Mouse (Mus musculus): ENCODE results near the gene Ebi3.
A peak's percentile ranks its signal among the peaks of the same experiment; 100 is the strongest.
"Not testable (repeated sequence)": the region's sequence is repeated elsewhere in the genome, so short reads cannot be mapped to it uniquely, and the experiment has no call there.

Ebi3 gene

DNA sequence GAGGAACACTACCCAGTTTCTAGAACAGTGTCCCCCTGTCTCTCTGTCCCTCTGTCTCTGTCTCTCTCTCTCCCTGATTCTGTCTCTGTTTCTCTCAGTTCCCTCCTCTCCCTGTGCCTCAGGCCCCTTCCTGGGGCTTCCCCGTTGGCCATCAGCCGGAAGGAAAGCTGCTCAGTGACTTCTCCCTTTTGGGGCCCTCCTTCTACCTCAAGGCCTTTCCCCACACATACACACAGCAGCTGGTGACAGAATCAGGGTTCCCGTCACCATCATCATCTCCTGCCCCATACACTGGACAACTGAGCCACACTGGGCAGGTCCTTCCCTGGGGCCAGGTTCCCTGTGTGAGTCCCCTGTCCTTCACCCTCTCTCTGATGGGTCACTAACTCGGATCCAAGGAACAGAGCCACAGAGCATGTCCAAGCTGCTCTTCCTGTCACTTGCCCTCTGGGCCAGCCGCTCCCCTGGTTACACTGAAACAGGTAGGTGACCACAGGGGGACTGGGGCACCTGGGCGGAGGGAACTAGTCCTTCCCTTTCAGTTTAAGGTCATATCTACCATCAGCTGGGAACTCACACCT is at the start of gene Ebi3:
TSS of gene Ebi3 (plus strand) at position 194 of the 581 bp plus-strand sequence.
- no peak for DNase-seq

DNA sequence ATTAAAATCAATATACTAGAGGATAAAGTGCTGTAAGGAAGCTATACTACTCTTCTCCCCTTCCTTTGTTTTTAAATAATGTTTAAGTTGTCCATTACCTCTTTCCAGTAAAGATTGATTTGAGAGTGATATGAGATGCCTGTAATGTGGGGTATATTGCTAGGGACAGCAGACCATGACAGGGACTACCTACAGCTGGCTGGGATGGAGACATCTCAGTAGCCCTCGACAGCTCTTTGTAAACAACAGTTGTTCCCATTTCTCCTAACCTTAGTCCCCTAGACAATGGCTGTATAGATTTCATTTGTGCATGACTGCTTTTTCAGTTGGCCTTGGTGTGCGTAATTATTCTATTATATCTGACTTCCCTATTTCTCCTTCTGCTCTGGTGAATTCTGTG is 49.4 kb upstream of the Ebi3 start:
- DNase-seq: no peak

DNA sequence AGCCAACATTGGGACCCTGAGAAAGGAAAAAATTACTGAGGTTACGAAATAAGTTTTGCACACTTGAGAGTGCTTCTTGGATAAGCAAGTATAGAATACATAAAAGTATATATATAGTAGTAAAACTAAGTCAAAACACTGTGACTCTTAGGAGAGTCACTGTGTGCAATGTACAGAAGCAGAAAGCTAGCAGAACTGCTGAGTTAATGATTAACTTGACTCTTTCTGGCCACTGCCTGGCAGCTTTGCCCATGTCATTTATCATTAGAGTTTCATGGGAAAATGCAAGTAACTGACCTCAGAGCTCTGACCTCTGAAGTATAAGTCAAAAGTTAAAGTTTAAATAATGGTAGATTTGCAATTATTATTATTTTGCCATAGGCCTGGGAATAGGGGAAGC is 48.8 kb upstream of the Ebi3 start:
- no peak for DNase-seq

DNA sequence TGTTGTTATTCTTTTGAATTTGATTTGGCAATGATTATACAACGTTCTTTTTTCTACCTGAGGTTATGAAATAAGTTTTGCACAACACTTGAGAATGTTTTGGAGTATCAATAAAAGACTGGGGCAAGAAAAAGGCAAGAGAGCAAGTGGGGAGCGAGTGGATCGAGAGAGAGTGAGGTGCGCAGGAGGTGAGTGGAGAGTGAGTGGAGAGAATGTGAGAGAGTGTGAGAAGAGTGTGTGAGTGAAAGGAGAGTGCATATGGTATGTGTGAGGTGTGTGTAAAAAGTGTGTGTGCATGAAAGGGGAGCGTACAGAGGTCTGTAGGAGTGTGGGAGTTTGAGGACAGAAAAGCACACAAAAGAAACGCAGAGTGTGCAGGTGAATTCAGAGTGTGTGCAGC is 48.3 kb upstream of the Ebi3 start:
- DNase-seq: no peak

DNA sequence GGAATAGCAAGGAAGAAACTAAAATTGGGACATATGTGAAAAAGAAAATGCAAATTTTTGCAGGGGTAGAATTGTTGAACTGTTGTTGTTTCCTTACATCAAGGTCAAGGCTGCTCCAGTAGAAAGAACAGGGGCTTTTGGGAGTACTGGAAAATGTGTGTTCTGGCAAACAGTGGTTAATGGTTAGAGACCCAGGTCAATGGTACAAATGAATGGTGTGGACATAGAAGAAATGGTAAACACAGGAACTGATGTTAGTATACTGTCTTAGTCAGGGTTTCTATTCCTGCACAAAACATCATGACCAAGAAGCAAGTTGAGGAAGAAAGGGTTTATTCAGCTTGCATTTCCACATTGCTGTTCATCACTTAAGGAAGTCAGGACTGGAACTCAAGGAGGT is 45.8 kb upstream of the Ebi3 start:
- no peak for DNase-seq

DNA sequence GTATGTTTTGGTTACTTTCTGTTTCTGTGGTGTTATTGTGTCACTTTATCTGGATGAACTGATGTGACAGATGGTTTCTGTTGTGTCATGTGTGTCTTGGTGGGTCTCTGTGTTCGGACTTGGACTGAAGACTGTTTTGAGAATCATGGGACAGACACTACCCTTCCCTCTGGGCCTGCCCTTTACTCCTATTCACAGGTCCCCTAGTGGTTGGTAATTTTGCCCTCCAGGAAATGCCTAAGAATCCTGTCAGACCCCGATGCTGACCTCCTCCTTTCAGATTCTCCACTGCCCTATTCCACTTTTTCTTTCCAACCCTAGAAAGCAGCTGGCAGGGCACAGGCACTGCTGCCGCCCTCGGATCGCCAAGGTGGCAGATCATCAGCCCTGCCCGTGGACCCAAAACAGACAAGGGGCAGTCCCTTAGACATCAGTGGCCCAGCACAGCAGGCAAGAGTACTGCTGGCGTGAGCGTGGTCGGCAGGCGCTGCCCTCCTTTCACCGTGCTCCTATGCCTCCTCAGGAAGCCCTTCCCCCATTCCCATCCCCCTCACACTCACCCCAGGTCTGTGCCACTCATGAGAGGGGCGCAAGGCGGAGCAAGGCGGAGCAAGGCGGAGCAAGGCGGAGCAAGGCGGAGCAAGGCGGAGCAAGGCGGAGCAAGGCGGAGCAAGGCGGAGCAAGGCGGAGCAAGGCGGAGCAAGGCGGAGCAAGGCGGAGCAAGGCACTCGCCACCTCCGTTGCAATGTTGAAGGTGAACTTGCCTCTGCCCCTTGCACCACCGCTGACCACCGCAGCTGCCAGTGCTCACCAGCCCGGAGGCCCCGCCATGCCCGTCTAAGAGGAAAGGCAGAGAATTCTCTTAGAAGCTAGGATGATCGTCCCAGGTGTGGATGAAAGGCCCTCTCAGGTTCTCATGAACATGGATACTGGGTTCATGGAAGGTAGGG is 20.6 kb upstream of the Ebi3 start:
- peak; percentile 80 for DNase-seq

DNA sequence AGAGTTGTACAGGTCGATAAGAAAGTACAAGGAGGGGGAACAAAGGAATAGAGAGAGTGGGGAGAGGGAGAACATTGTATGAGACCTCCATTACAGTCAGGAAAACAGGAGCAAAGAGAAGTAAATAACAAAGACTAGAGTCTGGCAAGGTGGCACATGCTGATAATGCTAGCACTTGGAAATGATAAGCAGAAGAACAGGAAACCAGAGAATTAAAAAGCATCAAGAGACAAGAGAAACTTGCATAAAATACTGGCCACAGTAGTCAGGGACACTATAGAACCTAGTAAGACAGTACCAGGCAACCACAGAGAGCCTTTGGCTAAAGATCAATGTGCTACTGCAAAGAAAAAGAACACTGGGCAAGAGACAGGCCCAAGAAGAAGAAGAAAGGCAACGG is 19.8 kb upstream of the Ebi3 start:
- DNase-seq: peak; percentile 45

DNA sequence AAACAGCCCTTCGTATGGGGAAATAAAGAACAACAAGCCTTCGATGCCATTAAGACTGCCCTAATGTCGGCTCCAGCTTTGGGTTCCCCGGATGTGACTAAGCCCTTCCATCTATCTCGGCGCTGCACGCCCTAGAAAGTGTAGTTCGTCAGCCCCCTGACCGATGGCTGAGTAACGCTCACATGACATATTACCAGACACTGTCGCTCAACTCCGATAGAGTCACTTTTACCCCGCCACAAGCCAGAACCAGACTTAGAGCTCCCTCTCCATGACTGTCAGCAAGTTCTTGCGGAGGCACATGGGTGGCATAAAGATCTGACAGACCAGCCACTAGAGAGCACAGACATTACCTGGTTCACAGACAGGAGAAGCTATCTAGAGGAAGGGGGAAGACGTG is 19.2 kb upstream of the Ebi3 start:
- peak; percentile 50 for DNase-seq

DNA sequence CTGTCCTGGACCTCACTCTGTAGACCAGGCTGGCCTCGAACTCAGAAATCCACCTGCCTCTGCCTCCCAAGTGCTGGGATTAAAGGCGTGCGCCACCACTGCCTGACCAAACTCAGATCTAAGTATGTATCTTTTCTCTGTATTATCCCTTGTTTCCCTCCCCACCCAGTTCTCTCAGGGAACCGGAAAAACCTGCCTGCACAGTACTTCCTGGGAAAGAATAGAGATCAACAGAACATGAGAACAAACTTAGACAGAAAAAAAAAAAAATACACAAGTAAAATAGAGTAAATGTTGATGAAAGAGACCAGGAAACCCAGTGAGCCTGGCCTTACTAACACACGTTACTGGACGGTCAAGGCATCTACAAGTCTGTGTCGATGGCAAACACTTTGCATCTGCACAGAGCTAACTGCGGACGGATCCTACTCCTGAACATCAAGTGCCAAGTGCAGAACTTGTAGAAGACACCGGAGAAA is 8.0 kb upstream of the Ebi3 start:
- not testable (repeated sequence) for DNase-seq

DNA sequence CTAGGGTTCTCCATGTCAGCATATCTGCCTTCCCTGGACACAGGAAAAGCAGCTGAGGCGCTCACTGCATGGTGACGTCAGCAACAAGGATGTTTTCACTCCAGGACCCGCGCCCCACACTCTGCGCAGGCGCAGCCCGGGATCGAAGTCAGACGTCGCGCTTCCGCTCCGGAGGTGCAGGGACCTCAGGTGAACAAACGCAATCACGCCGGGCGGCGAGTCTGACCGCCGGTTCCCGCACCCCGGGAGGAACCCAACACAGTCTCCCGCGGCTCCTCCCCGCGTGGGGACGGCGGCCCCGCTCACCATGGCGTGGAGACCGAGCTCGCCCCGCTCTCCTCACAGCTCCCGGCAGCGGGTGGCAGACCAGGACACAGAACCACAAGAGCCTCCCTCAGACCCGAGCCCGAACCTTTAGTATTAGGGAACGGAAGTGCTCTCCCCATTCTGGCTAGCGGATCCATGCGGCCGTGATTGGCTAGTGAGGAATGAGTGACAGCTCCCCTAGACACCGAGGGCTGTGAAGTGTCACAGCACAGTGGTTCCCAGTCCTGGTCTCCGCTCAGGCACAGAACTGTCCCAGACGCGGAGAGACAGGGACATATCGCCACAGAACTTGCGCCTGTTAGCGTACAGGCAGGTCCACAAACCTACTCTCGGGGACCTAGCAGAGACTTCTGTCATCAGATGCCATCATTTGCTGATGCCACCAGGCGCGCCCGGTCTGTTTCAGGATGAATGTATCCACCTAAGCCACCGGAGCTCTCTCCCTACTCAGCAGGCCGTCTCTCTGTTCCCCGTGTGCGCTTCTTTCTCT is 7.4 kb upstream of the Ebi3 start:
- DNase-seq: peak; percentile 82

DNA sequence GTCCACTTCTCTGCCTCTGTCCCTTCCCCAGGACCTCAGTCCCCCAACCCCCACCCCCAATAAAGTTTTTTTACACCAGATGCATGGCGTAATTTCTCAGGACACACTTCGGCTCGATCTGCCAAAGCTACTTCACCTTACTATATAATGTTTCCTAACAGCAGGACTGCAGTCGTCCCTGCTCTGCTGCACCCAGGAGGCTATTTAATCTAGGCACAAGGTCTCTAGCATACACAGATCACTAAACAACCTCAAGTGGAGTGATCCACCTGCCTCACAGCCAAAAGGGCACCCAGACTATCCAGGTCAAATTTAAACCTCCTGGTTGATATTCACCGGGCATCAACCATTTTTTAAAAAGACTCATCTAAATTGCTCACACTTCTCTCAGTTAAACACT is 6.7 kb upstream of the Ebi3 start:
- DNase-seq: no peak

DNA sequence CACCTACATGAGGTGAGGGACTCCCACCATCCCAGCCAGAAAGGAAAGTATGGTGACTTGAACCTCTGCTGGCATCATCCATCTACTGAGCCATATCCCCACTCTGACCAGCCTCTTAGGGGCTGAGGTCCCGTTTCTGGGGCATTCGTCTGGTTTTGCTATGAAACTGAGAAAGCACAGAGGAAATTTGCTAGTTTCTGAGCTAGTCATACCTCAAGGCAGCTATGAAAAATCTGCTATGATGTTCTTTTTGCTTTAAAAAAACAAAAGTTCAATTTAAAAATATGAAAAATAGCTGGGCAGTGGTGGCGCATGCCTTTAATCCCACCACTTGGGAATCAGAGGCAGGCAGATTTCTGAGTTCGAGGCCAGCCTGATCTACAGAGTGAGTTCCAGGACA is 3.8 kb upstream of the Ebi3 start:
- DNase-seq: no peak

DNA sequence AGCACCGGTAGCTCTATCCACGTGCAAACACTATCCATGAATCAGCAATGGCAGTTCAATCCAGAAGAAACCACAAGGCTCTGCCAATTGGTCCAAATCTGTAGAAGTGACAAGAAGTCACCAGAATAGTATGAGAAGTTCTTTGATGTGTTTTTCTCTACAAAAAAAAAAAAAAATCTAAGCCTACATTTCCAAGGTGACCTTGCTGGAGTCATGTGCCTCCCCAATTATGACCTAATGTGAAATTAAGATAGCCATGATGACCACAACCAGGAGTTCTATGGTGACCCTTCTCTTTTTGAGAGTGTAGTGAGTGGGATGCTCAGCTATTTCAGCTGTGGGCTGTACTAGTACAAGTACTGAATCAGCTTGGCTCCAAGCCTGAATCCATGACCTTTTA is 3.0 kb upstream of the Ebi3 start, which contains the start of gene Zfp119b:
TSS of gene Zfp119b (minus strand) at position 101 of the 400 bp plus-strand sequence.
- no peak for DNase-seq

DNA sequence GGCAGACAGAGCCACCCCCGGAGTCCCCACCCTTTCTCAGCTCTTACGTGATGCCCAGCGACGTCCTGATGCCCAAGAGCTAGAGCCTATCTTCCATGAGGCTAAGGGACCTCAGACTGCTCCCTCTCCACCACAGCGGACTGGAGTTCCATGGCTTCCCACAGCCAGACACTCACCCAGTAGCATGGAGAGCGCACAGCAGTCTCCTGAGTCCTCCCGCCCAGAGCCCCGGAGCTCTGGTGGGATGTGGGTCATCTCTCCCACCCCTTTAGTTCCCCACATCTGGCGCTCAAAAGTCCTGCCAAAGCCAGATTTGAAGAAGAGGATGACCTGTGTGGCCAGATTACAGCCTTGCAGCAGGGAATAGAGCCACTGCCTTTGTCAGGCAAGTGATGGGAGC is 1.8 kb upstream of the Ebi3 start:
- no peak for DNase-seq

DNA sequence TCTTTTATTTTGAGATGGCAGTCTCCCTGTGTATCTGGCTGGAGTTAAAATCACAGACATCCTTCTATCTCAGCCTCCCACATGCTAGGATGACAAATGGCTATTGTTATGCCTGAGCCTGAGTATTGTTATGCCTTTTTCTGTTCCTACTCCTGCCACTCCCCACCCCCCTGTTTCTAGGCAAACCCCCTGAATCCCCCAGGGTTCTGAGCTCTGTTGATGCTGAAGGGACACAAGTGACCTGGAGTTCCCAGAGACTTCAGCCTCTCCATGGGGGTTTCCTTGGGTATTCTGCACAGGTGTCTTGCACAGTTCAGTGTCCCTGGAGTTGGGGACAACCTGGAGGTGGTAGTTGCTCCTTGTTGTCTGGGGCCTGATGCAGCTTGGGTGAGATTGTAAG is 399 bp upstream of the Ebi3 start:
- DNase-seq: no peak

DNA sequence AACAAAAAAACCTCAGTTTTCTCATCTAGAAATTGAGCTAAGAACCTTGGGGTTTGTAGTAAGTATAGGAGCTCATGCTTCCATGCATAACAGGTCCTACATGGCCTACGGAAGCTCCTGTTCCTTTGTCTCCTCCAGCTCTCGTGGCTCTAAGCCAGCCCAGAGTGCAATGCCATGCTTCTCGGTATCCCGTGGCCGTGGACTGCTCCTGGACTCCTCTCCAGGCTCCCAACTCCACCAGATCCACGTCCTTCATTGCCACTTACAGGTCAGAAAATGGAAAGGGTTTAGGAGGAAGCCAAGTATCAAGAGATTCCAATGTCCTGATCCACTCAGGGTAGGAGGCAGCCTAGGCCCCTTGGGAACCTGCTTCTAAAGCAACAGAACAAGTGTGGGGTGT is 1.3 kb downstream of the Ebi3 start:
- DNase-seq: no peak

DNA sequence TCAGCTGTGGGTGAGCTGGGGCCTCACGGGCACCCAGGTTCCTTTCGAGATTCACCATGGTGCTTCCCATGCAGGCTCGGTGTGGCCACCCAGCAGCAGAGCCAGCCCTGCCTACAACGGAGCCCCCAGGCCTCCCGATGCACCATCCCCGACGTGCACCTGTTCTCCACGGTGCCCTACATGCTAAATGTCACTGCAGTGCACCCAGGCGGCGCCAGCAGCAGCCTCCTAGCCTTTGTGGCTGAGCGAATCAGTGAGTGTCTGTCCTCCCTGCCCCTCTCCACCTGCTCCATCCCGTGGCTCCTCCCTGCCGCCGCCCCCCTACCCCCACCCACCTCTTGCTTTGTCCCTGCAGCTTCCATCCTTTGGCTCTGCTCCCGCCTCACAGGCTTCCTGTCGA is 1.8 kb downstream of the Ebi3 start:
- DNase-seq: no peak

DNA sequence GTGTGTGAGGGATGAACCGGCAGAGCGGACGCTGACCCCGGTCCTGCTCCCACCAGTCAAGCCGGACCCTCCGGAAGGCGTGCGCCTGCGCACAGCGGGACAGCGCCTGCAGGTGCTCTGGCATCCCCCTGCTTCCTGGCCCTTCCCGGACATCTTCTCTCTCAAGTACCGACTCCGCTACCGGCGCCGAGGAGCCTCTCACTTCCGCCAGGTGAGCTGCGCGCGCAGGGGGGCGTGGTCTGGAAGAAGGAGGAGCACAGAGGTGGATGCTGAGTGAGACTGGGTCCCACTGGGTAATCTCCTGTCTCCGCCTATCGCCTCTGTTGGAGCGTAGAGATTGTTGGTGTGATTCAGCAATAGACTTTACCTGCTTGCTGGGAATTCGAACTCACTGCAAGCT is 3.7 kb downstream of the Ebi3 start:
- peak; percentile 90 for DNase-seq

DNA sequence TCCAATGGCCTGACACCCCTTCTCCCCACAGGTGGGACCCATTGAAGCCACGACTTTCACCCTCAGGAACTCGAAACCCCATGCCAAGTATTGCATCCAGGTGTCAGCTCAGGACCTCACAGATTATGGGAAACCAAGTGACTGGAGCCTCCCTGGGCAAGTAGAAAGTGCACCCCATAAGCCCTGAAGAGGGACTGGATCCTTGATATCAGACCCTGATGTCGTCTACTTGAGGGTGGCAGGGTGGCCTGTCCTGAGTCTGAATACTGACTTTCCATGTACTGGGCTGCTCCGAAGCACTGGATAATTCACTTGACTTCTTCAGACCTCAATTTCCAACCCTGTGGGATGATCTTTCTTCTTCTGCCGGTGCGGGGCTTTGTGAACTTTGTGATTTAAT is 4.2 kb downstream of the Ebi3 start:
- no peak for DNase-seq

DNA sequence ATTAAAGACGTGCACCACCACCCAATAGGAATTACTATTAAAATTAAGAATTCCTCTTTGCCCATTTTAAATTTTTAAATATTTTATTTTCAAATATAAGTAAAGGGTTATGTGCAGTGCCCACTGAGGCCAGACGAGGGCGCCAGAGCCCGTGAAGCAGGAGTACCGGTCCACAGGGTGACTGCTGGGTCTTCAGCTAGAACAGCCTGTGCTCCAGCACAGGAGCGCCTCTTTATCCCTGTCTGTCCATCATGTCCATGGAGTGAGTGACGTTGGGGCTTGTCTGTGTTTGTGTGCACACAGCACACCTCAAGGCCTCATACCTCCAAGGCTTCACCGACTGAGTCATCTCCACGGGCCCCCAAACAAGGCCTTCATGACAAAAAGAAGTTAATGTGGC is 4.7 kb downstream of the Ebi3 start:
- DNase-seq: peak; percentile 86

DNA sequence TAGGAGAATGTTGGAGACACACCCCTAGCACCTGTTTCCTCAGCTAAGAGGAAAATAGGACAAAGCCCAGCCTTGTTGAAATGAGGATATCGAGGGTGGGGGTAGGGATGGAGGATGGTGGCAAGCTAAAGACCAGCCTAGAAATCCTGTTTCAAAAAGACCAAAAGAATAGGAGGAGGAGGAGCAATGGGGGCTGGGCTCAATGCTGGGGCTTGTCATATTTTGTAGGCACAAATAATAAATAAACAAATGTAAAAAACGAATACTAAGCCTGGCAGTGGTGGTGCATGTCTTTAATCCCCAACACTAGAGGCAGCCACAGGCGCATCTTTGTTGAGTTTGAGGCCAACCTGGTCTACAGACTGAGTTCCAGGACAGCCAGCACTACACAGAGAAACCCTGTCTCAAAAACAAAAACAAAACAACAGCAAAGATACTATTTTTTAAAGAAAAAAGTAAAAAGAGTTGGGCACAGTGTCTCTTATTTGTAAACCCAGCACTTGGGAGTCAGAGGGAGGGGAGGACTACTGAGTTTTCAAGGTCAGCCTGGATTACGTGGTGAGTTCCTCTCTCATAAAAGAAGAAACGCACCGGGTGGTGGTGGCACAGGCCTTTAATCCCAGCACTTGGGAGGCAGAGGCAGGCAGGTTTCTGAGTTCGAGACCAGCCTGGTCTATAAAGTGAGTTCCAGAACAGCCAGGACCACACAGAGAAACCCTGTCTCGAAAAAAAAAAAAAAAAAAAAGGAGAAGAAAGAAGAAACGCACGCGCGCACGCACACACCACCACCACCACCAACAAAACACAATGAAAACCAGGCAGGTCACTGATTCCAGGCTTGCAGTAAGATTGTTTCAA is 5.5 kb downstream of the Ebi3 start:
- DNase-seq: no peak

DNA sequence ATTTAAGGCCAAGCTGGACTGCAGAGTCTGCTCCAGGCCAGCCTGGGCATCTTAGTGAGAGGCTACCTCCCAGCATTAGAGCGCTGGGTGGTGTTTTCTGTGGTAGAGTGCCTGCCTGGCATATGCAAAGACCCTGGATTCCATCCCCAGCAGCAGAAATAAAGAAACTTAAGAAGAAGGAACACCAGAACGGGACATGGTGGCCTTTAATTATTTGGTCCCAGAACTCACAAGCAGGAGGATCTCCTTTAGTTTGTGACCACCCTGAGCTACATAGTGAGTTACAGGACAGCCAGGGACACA is 6.1 kb downstream of the Ebi3 start:
- no peak for DNase-seq
